Mouse (Mus musculus) adipose tissue, adult 10 weeks (tissue): ENCODE measurements around the gene Tdpoz2. TPM values are rescaled to one million over a fixed set of nuclear protein-coding genes. Genes with fewer than 3 reads are reported as not detected.

Source experiments
- polyA plus RNA-seq: library from polyadenylated mRNA; stranded (reverse); fragments of 350-450 nt; fragmentation: Illumina TruSeq; extraction: RNeasy Lipid Tissue Mini Kit (QIAGEN cat#74804); gene quantifications from one replicate; pipeline ENCODE4 v1.2.3, GENCODE M21; 2014; ENCODE audit warnings: low read depth, low replicate concordance

Tdpoz2 gene
- not detected for polyA plus RNA-seq

GRCm38 (mm10) chr3:93652586-93652985 is at the start of gene Tdpoz2:
Tdpoz2 (minus strand) TSS chr3:93652686.

GRCm38 (mm10) chr3:93692970-93693369 is 40.5 kb upstream of the Tdpoz2 start, which contains the start of gene Gm37596:
Gm37596 (minus strand) TSS chr3:93693070.

GRCm38 (mm10) chr3:93676210-93676609 is 23.7 kb upstream of the Tdpoz2 start, which contains the start of gene Tdpoz1:
Tdpoz1 (minus strand) TSS chr3:93676310.

Other genes with a start within 250 kb of the Tdpoz2 start
- 6.8 TPM for gene Tchh, start 210.4 kb downstream of the Tdpoz2 start, polyA plus RNA-seq
- 1.1 TPM for gene Tchhl1, start 183.9 kb downstream of the Tdpoz2 start, polyA plus RNA-seq
- gene S100a11, start 132.2 kb downstream of the Tdpoz2 start, polyA plus RNA-seq, result 1,402 TPM
- 375 TPM for gene S100a10, start 97.6 kb downstream of the Tdpoz2 start, polyA plus RNA-seq
- gene Tdpoz1, start 23.6 kb upstream of the Tdpoz2 start, polyA plus RNA-seq, result not detected
- not detected for gene Gm37596, start 40.4 kb upstream of the Tdpoz2 start, polyA plus RNA-seq
- not detected for gene Gm5773, start 120.3 kb upstream of the Tdpoz2 start, polyA plus RNA-seq
- not detected for gene Tdpoz4, start 143.7 kb upstream of the Tdpoz2 start, polyA plus RNA-seq
- gene Tdpoz3, start 173.3 kb upstream of the Tdpoz2 start, polyA plus RNA-seq, result not detected